Mouse (Mus musculus): ENCODE measurements around the gene Vmn1r195. TPM values are rescaled to one million over a fixed set of nuclear protein-coding genes. Genes with fewer than 3 reads are reported as not detected.
A peak's percentile ranks its signal among the peaks of the same experiment; 100 is the strongest.
"Not testable (repeated sequence)": the region's sequence is repeated elsewhere in the genome, so short reads cannot be mapped to it uniquely, and the experiment has no call there.

Gene Vmn1r195
- not detected in 2 replicates for polyA plus RNA-seq (2012; rRNA removed)

GRCm38 (mm10) chr13:22270222-22270621 is at the start of gene Vmn1r195:
Gene Vmn1r195 (plus strand): TSS chr13:22270522.
- not testable (repeated sequence) for DNase-seq (ENCODE audit: low read depth)

GRCm38 (mm10) chr13:22223060-22223459 is 47.3 kb upstream of the Vmn1r195 start, which contains the start of gene Vmn1r193:
Gene Vmn1r193 (minus strand): TSS chr13:22223160.
- DNase-seq (ENCODE audit: low read depth), result not testable (repeated sequence)

- TF ChIP-seq POLR2A (IDR thresholded peaks at IDR 0.05; ENCODE audit: borderline replicate concordance, extremely low read depth, insufficient read depth, insufficient read length, poor library complexity, severe bottlenecking) (no peak), CTCF (IDR thresholded peaks at IDR 0.05; ENCODE audit: borderline replicate concordance, extremely low read depth, insufficient read depth, insufficient read length) (no peak)
- DNase-seq (ENCODE audit: low read depth), result no peak
Measured at GRCm38 (mm10) chr13:22243915-22244314, 26.4 kb upstream of the Vmn1r195 start, which contains the start of gene Vmn1r194. Gene Vmn1r194 (plus strand): TSS chr13:22244215.

GRCm38 (mm10) chr13:22271721-22272120 is 1.4 kb downstream of the Vmn1r195 start:
- TF ChIP-seq CTCF (IDR thresholded peaks at IDR 0.05; ENCODE audit: borderline replicate concordance, extremely low read depth, insufficient read depth, insufficient read length) (no peak), POLR2A (IDR thresholded peaks at IDR 0.05; ENCODE audit: borderline replicate concordance, extremely low read depth, insufficient read depth, insufficient read length, poor library complexity, severe bottlenecking) (no peak)
- DNase-seq (ENCODE audit: low read depth), result peak; percentile 45

- TF ChIP-seq CTCF (IDR thresholded peaks at IDR 0.05; ENCODE audit: borderline replicate concordance, extremely low read depth, insufficient read depth, insufficient read length), result no peak
- no peak for TF ChIP-seq POLR2A (IDR thresholded peaks at IDR 0.05; ENCODE audit: borderline replicate concordance, extremely low read depth, insufficient read depth, insufficient read length, poor library complexity, severe bottlenecking)
- peak; percentile 7 for DNase-seq (ENCODE audit: low read depth)
Measured at GRCm38 (mm10) chr13:22284578-22284977, 14.3 kb downstream of the Vmn1r195 start.

- DNase-seq (ENCODE audit: low read depth), result no peak
- TF ChIP-seq CTCF (IDR thresholded peaks at IDR 0.05; ENCODE audit: borderline replicate concordance, extremely low read depth, insufficient read depth, insufficient read length) (no peak), POLR2A (IDR thresholded peaks at IDR 0.05; ENCODE audit: borderline replicate concordance, extremely low read depth, insufficient read depth, insufficient read length, poor library complexity, severe bottlenecking) (no peak)
Measured at GRCm38 (mm10) chr13:22289620-22290019, 19.3 kb downstream of the Vmn1r195 start, which contains the start of gene Vmn1r196. Gene Vmn1r196 (plus strand): TSS chr13:22289920.

- not testable (repeated sequence) for DNase-seq (ENCODE audit: low read depth)
Measured at GRCm38 (mm10) chr13:22308075-22308474, 37.8 kb downstream of the Vmn1r195 start.

- DNase-seq (ENCODE audit: low read depth), result no peak
Measured at GRCm38 (mm10) chr13:22315361-22315760, 45.0 kb downstream of the Vmn1r195 start.

GRCm38 (mm10) chr13:22317366-22317765 is 47.0 kb downstream of the Vmn1r195 start:
- DNase-seq (ENCODE audit: low read depth), result no peak
- TF ChIP-seq CTCF (IDR thresholded peaks at IDR 0.05; ENCODE audit: borderline replicate concordance, extremely low read depth, insufficient read depth, insufficient read length) (no peak), POLR2A (IDR thresholded peaks at IDR 0.05; ENCODE audit: borderline replicate concordance, extremely low read depth, insufficient read depth, insufficient read length, poor library complexity, severe bottlenecking) (no peak)

More at GRCm38 (mm10) chr13:22315361-22315760, 45.0 kb downstream of the Vmn1r195 start:
- TF ChIP-seq POLR2A (IDR thresholded peaks at IDR 0.05; ENCODE audit: borderline replicate concordance, extremely low read depth, insufficient read depth, insufficient read length, poor library complexity, severe bottlenecking), result no peak
- no peak for TF ChIP-seq CTCF (IDR thresholded peaks at IDR 0.05; ENCODE audit: borderline replicate concordance, extremely low read depth, insufficient read depth, insufficient read length)

- no peak for DNase-seq (ENCODE audit: low read depth)
Measured at GRCm38 (mm10) chr13:22320091-22320490, 49.8 kb downstream of the Vmn1r195 start.

GRCm38 (mm10) chr13:22324289-22324688 is 54.0 kb downstream of the Vmn1r195 start, which contains the start of gene Vmn1r197:
Gene Vmn1r197 (plus strand): TSS chr13:22324589.
- DNase-seq (ENCODE audit: low read depth), result no peak
- TF ChIP-seq CTCF (IDR thresholded peaks at IDR 0.05; ENCODE audit: borderline replicate concordance, extremely low read depth, insufficient read depth, insufficient read length) (no peak), POLR2A (IDR thresholded peaks at IDR 0.05; ENCODE audit: borderline replicate concordance, extremely low read depth, insufficient read depth, insufficient read length, poor library complexity, severe bottlenecking) (no peak)

More at GRCm38 (mm10) chr13:22320091-22320490, 49.8 kb downstream of the Vmn1r195 start:
- TF ChIP-seq POLR2A (IDR thresholded peaks at IDR 0.05; ENCODE audit: borderline replicate concordance, extremely low read depth, insufficient read depth, insufficient read length, poor library complexity, severe bottlenecking) (no peak), CTCF (IDR thresholded peaks at IDR 0.05; ENCODE audit: borderline replicate concordance, extremely low read depth, insufficient read depth, insufficient read length) (no peak)

Other genes starting within 250 kb of the Vmn1r195 start
- 8.8 and 13.4 TPM in 2 replicates for gene Hist1h2ah, start 235.0 kb upstream of the Vmn1r195 start, polyA plus RNA-seq (2012; rRNA removed)
- gene Hist1h2bk, start 234.7 kb upstream of the Vmn1r195 start, polyA plus RNA-seq (2012; rRNA removed), result 20.9 and 21.3 TPM in 2 replicates
- gene Hist1h4i, start 229.2 kb upstream of the Vmn1r195 start, polyA plus RNA-seq (2012; rRNA removed), result 20.0 and 40.1 TPM in 2 replicates
- gene Hist1h2ag, start 227.6 kb upstream of the Vmn1r195 start, polyA plus RNA-seq (2012; rRNA removed), result 32.1 and 55.3 TPM in 2 replicates
- gene Hist1h2bj, start 227.3 kb upstream of the Vmn1r195 start, polyA plus RNA-seq (2012; rRNA removed), result 20.2 and 23.7 TPM in 2 replicates
- not detected in 2 replicates for gene Vmn1r188, start 186.1 kb upstream of the Vmn1r195 start, polyA plus RNA-seq (2012; rRNA removed)
- gene Vmn1r189, start 164.7 kb upstream of the Vmn1r195 start, polyA plus RNA-seq (2012; rRNA removed), result not detected in 2 replicates
- gene Vmn1r191, start 86.6 kb upstream of the Vmn1r195 start, polyA plus RNA-seq (2012; rRNA removed), result not detected in 2 replicates
- not detected in 2 replicates for gene Vmn1r192, start 79.4 kb upstream of the Vmn1r195 start, polyA plus RNA-seq (2012; rRNA removed)
- gene Vmn1r193, start 47.4 kb upstream of the Vmn1r195 start, polyA plus RNA-seq (2012; rRNA removed), result not detected in 2 replicates
- not detected in 2 replicates for gene Vmn1r194, start 26.3 kb upstream of the Vmn1r195 start, polyA plus RNA-seq (2012; rRNA removed)
- gene Vmn1r196, start 19.4 kb downstream of the Vmn1r195 start, polyA plus RNA-seq (2012; rRNA removed), result not detected in 2 replicates
- not detected in 2 replicates for gene Vmn1r197, start 54.1 kb downstream of the Vmn1r195 start, polyA plus RNA-seq (2012; rRNA removed)
- not detected in 2 replicates for gene Vmn1r198, start 79.8 kb downstream of the Vmn1r195 start, polyA plus RNA-seq (2012; rRNA removed)
- not detected in 2 replicates for gene Vmn1r199, start 109.3 kb downstream of the Vmn1r195 start, polyA plus RNA-seq (2012; rRNA removed)
- not detected in 2 replicates for gene Vmn1r200, start 119.9 kb downstream of the Vmn1r195 start, polyA plus RNA-seq (2012; rRNA removed)
- gene Vmn1r201, start 201.4 kb downstream of the Vmn1r195 start, polyA plus RNA-seq (2012; rRNA removed), result not detected in 2 replicates
- 0.01 TPM in 1 of 2 replicates, not detected in the other for gene Vmn1r202, start 234.9 kb downstream of the Vmn1r195 start, polyA plus RNA-seq (2012; rRNA removed)
- gene Vmn1r203, start 247.6 kb downstream of the Vmn1r195 start, polyA plus RNA-seq (2012; rRNA removed), result not detected in 2 replicates